Mouse (Mus musculus) stomach, embryonic 16.5 days (tissue): ENCODE results near the gene Spatc1l. TPM values are rescaled to one million over a fixed set of nuclear protein-coding genes. Genes with fewer than 3 reads are reported as not detected.

Experiments used
- polyA plus RNA-seq: library from polyadenylated mRNA; unstranded; fragments of >200 nt; fragmentation: Nextera tagmentation; extraction: Ambion mirVana; gene quantifications from 2 replicates; pipeline ENCODE4 v1.2.1, GENCODE M21; 2015

Spatc1l gene
- polyA plus RNA-seq, 1 experiment from 2014 or later, result not detected

Other genes with a start within 250 kb of the Spatc1l start
- gene Dip2a, start 217.0 kb upstream of the Spatc1l start, polyA plus RNA-seq, result 10.0 and 10.2 TPM in 2 replicates
- gene AC141477.1, start 121.8 kb upstream of the Spatc1l start, polyA plus RNA-seq, result not detected in 2 replicates
- 10.9 and 12.4 TPM in 2 replicates for gene Pcnt, start 119.5 kb upstream of the Spatc1l start, polyA plus RNA-seq
- 0.25 TPM in 1 of 2 replicates, not detected in the other for gene 2610028H24Rik, start 113.2 kb upstream of the Spatc1l start, polyA plus RNA-seq
- gene Mcm3ap, start 93.3 kb upstream of the Spatc1l start, polyA plus RNA-seq, result 38.3 and 49.3 TPM in 2 replicates
- gene Ybey, start 93.2 kb upstream of the Spatc1l start, polyA plus RNA-seq, result 5.6 and 6.1 TPM in 2 replicates
- 48.6 and 49.1 TPM in 2 replicates for gene Lss, start 30.7 kb upstream of the Spatc1l start, polyA plus RNA-seq
- 1.8 and 2.4 TPM in 2 replicates for gene Ftcd, start 13.4 kb downstream of the Spatc1l start, polyA plus RNA-seq
- gene Col6a2, start 61.4 kb downstream of the Spatc1l start, polyA plus RNA-seq, result 263 and 287 TPM in 2 replicates
- 433 and 468 TPM in 2 replicates for gene Col6a1, start 163.9 kb downstream of the Spatc1l start, polyA plus RNA-seq